Mouse (Mus musculus): Measurements from ENCODE around the gene Tdg. TPM values are rescaled to one million over a fixed set of nuclear protein-coding genes. Genes with fewer than 3 reads are reported as not detected.
"Not testable (repeated sequence)": the region's sequence is repeated elsewhere in the genome, so short reads cannot be mapped to it uniquely, and the experiment has no call there.

The Tdg gene
- polyA plus RNA-seq (2012; ENCODE audit: insufficient read depth, insufficient read length, low replicate concordance, missing spikeins) = not detected in 2 replicates

DNA sequence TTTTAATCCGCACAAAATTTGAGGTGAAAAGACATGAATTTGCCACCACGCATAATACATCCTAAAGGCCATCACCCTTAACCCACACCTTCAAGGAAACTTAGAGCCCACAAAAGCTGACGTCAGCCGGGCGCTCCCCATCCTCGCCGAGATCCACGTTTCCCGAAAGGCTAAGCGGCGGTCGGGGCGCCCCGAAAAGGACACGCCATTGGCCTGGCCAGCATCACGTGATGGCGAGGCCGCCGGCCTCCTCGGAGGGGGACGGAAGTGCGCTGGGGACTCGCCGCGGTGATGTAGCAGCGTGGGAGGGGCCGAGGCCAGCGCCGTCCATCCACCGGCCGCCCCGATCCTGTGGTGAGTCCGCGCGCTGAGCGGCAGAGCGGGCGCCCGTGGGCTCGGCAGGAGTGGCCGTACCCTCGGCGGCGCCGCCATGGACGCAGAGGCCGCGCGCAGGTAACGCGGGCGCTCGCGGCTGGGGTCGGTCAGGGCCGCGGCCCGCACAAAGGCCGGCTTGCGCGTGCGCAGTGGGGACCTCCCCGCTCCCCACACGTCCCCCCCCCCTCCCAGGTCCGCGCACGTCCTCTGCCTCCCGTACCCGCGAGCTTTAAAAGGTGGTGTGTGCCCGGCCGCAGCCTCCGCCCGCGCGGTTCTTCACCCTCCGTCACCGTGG, at the start of gene Tdg:
Gene Tdg (plus strand): TSS at position 243 of the 670 bp plus-strand sequence.
- peaks cover 24% of the 10 kb centered on the region for H3K4me1 ChIP-seq (ENCODE audit: control insufficient read depth, insufficient read depth, low read length)
- under 1% methylated on average over 76 of the region's 78 CpGs for WGBS
- H3K4me3 ChIP-seq (ENCODE audit: insufficient read depth, low read depth, low read length) = peak within 1 kb of the TSS; percentile 83
- peak within 1 kb of the TSS; percentile 92 for H3K27ac ChIP-seq (ENCODE audit: insufficient read depth, low read depth, low read length)
- peak; percentile 76 for TF ChIP-seq POLR2A (IDR thresholded peaks at IDR 0.05; ENCODE audit: insufficient read depth, low read depth, low read length)

DNA sequence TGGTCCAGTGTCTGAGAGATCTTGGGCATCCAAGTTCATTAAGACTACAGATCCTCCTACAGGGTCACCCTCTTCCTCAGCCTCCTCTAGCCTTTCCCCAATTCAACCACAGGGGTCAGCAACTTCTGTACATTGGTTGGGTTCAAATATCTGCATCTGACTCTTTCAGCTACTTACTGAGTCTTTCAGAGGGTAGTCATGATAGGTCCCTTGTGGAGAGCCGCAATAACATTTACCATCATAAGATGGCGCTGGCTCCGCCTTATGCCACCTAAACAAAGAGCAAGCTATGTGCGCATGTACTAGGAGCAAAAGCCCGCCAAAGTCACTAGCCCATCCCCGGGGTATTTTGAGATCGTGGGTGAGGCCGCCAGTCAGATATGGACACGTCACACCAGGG, 40.0 kb upstream of the Tdg start:
- H3K4me1 ChIP-seq (ENCODE audit: control insufficient read depth, insufficient read depth, low read length); H3K27ac ChIP-seq (ENCODE audit: insufficient read depth, low read depth, low read length); H3K4me3 ChIP-seq (ENCODE audit: insufficient read depth, low read depth, low read length): not testable (repeated sequence)
- WGBS = 85% methylated on average over 9 of the region's 9 CpGs

DNA sequence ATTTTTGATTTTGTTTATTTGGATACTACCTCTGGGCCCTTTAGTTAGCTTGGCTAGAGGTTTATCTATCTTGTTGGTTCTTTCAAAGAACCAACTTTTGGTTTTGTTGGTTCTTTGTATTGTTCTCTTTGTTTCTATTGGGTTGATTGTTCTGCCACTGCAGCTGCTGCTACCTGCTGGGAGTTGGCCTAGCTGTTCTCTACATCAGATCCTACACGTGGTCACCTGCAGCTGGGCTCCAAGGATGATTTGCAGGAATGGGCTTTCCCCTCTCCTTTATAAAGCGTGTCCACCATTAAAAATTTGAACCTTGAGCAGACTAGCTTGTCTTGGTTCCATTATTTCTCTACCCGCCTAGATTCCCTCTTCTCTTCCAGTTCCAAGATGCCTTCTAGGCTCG, 35.2 kb upstream of the Tdg start:
- not testable (repeated sequence) for H3K27ac ChIP-seq (ENCODE audit: insufficient read depth, low read depth, low read length); H3K4me1 ChIP-seq (ENCODE audit: control insufficient read depth, insufficient read depth, low read length); H3K4me3 ChIP-seq (ENCODE audit: insufficient read depth, low read depth, low read length)
- WGBS = 66% methylated on average over 4 of the region's 4 CpGs

DNA sequence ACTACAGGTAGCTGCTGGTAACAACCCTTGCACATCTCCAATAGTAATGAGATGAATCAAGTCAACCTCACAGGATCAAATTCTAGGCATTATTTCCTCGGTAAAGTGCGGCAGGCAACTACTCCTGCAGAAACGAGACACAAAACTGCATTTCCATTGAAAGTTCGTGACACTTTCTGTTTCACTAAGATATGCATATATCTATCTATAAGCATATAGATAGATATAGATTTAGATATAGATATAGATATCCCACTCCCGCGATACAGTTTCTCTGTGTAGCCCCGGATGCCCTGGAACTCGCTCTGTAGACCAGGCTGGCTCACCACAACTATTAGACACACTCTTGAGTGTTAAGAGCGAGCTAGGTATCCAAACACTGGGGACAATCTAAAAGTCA, 7.4 kb upstream of the Tdg start:
- Histone ChIP-seq H3K4me3 (ENCODE audit: insufficient read depth, low read depth, low read length) (peak overlapping the region; percentile 71), H3K4me1 (ENCODE audit: control insufficient read depth, insufficient read depth, low read length) (no peaks in the 10 kb centered on the region), H3K27ac (ENCODE audit: insufficient read depth, low read depth, low read length) (no peak overlapping the region)
- TF ChIP-seq CTCF (IDR thresholded peaks at IDR 0.05; ENCODE audit: insufficient read depth, low read depth, low read length) = no peak
- no peak for TF ChIP-seq POLR2A (IDR thresholded peaks at IDR 0.05; ENCODE audit: insufficient read depth, low read depth, low read length)
- 21% methylated on average over 9 of the region's 9 CpGs for WGBS

DNA sequence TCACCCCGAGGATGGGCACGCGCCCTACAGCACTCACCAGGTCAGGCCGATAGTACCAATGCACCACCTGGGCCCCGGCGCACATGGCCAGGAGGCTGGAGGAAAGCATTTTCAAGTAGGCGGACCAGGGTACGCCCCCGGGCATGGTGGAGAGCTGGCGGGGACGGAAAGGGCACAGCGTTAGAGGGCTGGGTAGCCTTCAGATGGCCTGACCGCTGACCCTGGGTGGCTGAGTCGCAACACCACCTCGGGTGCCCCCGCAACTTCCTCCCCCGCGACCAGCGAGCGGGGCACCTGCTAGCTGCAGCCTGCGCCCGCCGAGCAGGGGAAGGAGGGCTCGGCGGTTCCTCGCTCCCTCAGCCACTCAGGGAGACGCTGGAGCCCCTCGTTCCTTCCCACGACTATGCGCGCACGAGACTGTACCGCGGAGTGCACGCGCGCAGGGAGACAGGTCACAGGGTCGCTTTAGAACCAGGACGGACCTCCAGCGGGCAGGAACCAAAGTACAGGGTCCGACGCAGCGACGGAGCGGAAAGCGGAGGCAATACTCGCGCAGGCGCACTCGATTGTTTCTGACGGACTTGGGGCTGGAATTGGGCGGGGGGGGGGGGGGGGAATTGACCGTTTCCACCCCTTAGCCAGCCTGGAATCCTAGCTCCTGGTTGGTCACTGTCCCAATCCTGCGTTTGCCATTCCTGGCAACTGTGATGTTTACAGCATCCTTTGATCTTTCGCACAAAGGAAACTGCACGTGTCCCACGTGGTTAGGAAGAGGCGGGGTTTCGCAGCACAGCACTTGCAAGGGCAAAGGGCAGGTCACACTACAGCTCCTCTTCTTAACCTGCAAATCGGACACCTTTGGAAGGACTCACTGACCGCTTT, 6.7 kb upstream of the Tdg start, which contains the start of gene 1190007I07Rik:
Gene 1190007I07Rik (minus strand): TSS at position 558 of the 882 bp plus-strand sequence.
- Histone ChIP-seq H3K27ac (ENCODE audit: insufficient read depth, low read depth, low read length) (peak within 1 kb of the TSS; percentile 86), H3K4me3 (ENCODE audit: insufficient read depth, low read depth, low read length) (peak within 1 kb of the TSS; percentile 71), H3K4me1 (ENCODE audit: control insufficient read depth, insufficient read depth, low read length) (no peaks in the 10 kb centered on the region)
- under 1% methylated on average over 55 of the region's 61 CpGs for WGBS
- TF ChIP-seq POLR2A (IDR thresholded peaks at IDR 0.05; ENCODE audit: insufficient read depth, low read depth, low read length) = 0 out of 2 replicates have a peak, but pooled peaks have one; percentile 22
- no peak for TF ChIP-seq CTCF (IDR thresholded peaks at IDR 0.05; ENCODE audit: insufficient read depth, low read depth, low read length)

DNA sequence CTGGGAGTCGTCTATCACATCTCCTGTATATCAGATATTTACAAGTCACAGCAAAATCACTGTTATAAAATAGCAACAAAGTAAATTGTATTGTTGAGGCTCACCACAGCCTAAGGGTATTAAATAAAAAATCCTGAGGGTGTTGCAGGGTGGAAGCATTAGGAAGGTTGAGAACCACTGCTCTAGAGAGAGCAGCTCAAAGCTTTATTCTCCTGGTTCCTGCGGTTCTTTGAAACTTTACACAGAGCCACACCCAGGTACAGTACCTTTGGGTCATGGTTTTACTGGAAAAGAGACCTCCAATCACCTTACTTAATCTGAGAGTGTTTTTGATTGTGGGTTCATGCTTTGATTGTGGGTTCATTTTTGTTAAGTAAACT, 6.1 kb upstream of the Tdg start:
- Histone ChIP-seq H3K4me3 (ENCODE audit: insufficient read depth, low read depth, low read length) (peak overlapping the region; percentile 71), H3K27ac (ENCODE audit: insufficient read depth, low read depth, low read length) (peak overlapping the region; percentile 76)
- 5% methylated on average over 2 of the region's 2 CpGs for WGBS
- not testable (repeated sequence) for H3K4me1 ChIP-seq (ENCODE audit: control insufficient read depth, insufficient read depth, low read length)

DNA sequence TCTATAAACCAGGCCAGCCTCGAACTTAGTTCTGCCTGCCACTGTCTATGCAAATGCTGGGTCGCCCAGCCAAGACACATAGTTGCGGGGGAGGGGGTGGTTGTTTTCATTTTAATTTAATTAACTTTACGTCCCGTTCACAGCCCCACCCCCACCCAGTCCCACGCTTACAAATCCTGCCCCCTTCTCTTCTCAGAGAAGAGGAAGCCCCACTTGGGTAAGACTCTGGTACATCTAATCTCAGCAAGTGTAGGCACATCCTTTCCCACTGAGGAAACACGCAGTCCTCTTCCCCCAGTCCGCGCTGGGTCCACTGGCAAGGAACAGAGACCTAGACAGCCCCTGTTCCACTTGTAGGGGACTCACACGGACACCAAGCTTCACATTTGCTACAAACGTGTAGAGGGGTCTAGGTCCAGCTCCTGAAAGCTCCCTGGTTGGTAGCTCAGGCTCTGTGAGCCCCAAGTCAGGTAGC, 480 bp upstream of the Tdg start:
- peaks cover 22% of the 10 kb centered on the region for H3K4me1 ChIP-seq (ENCODE audit: control insufficient read depth, insufficient read depth, low read length)
- H3K27ac ChIP-seq (ENCODE audit: insufficient read depth, low read depth, low read length) = peak overlapping the region; percentile 83
- WGBS = 5% methylated on average over 11 of the region's 11 CpGs
- H3K4me3 ChIP-seq (ENCODE audit: insufficient read depth, low read depth, low read length) = peak overlapping the region; percentile 83
- no peak for TF ChIP-seq POLR2A (IDR thresholded peaks at IDR 0.05; ENCODE audit: insufficient read depth, low read depth, low read length)
- no peak for TF ChIP-seq CTCF (IDR thresholded peaks at IDR 0.05; ENCODE audit: insufficient read depth, low read depth, low read length)

DNA sequence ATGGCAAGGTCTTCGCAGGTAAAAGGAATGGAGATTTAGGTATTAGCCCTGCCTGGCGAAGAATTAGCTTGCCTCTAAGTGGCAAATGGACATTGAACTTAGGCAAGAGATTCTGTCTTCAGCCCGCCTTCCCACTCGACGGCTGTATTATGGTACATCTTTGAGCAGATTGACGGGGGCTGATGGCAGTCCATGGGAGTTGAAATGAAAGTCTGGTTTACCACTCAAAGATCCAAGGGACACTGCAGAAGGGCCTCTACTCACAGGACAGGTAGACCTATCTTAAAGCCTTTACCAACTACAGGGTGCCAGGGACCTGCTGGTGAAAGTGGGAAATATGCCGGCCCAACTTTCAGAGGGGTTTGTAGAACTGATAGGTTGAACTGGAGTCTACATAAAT, 869 bp downstream of the Tdg start:
- no peak overlapping the region for H3K27ac ChIP-seq (ENCODE audit: insufficient read depth, low read depth, low read length)
- 16% methylated on average over 7 of the region's 7 CpGs for WGBS
- no peak for TF ChIP-seq CTCF (IDR thresholded peaks at IDR 0.05; ENCODE audit: insufficient read depth, low read depth, low read length)

DNA sequence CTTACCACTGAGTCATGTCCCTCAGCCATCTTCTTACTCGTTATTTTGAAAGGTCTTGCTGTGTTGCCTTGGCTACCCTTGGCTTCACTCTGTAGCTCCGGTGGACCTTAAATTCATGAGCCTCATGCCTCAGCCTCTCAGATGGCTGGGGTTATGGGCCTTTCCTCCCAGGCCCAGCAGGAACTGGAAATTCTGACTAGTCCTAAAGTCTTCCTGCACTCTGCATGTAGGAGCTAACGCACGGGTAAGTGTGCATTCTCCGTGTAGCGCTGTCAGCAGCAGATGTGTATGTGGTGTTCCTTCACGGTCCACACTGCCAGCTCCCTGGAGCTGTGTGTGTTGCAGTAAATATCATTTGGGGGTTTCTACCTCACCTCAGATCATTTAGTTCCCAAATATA, 1.5 kb downstream of the Tdg start:
- no peak for TF ChIP-seq CTCF (IDR thresholded peaks at IDR 0.05; ENCODE audit: insufficient read depth, low read depth, low read length)
- TF ChIP-seq POLR2A (IDR thresholded peaks at IDR 0.05; ENCODE audit: insufficient read depth, low read depth, low read length) = no peak
- Histone ChIP-seq H3K4me3 (ENCODE audit: insufficient read depth, low read depth, low read length) (no peak overlapping the region), H3K4me1 (ENCODE audit: control insufficient read depth, insufficient read depth, low read length) (peaks cover 24% of the 10 kb centered on the region), H3K27ac (ENCODE audit: insufficient read depth, low read depth, low read length) (no peak overlapping the region)
- 52% methylated on average over 7 of the region's 7 CpGs for WGBS

More for the DNA sequence above, 869 bp downstream of the Tdg start:
- Histone ChIP-seq H3K4me3 (ENCODE audit: insufficient read depth, low read depth, low read length) (peak overlapping the region; percentile 83), H3K4me1 (ENCODE audit: control insufficient read depth, insufficient read depth, low read length) (peaks cover 24% of the 10 kb centered on the region)
